Mouse (Mus musculus) kidney, embryonic 16.5 days (tissue): ENCODE measurements around the gene Tada1. TPM values are rescaled to one million over a fixed set of nuclear protein-coding genes. Genes with fewer than 3 reads are reported as not detected.

Experiments used
- ATAC-seq: fragments of 200-750 bp; cut with Nextera tagmentation; 2 replicates; pipeline ENCODE4 v1.8.0; 2017; ENCODE audit warnings: moderate TSS enrichment; ENCODE audit not compliant: low FRiP score, low TSS enrichment
- H3K27ac ChIP-seq: fragments of 300-500 bp; sonication (generic); 2 replicates; pipeline ENCODE4 v1.5.1; 2014; ENCODE audit warnings: low read length
- H3K27me3 ChIP-seq: fragments of 300-500 bp; sonication (generic); 2 replicates; pipeline ENCODE4 v1.6.1; 2014; ENCODE audit warnings: low read length, control low read depth, mixed read lengths; ENCODE audit not compliant: insufficient read depth
- H3K36me3 ChIP-seq: fragments of 300-500 bp; sonication (generic); 2 replicates; pipeline ENCODE4 v1.6.1; 2014; ENCODE audit warnings: low read length, control low read depth, mixed read lengths; ENCODE audit not compliant: insufficient read depth
- H3K4me1 ChIP-seq: fragments of 300-500 bp; sonication (generic); 2 replicates; pipeline ENCODE4 v1.6.1; 2014; ENCODE audit warnings: low read length, control low read depth, mixed read lengths; ENCODE audit not compliant: insufficient read depth
- H3K4me2 ChIP-seq: fragments of 300-500 bp; sonication (generic); replicated peaks from 2 replicates; pipeline ENCODE4 v1.6.1; 2014; ENCODE audit warnings: low read depth, low read length
- H3K4me3 ChIP-seq: fragments of 300-500 bp; sonication (generic); 2 replicates; pipeline ENCODE4 v1.5.1; 2014; ENCODE audit warnings: mild to moderate bottlenecking, low read length
- H3K9ac ChIP-seq: fragments of 300-500 bp; sonication (generic); replicated peaks from 2 replicates; pipeline ENCODE4 v1.6.1; 2014; ENCODE audit warnings: low read length
- H3K9me3 ChIP-seq: fragments of 300-500 bp; sonication (generic); 2 replicates; pipeline ENCODE4 v1.6.1; 2016; ENCODE audit warnings: low read length, control low read depth
- WGBS: fragments of 180-500 bp; shearing (Covaris S2); extraction: QIAGEN DNeasy Blood & Tissue Kit; methylation state at CpG from one replicate; pipeline ENCODE4 v1.1.7; 2014; 5-methylcytosine and 5-hydroxymethylcytosine counted together
- polyA plus RNA-seq: library from polyadenylated mRNA; unstranded; fragments of >200 nt; fragmentation: Nextera tagmentation; extraction: Ambion mirVana; gene quantifications from 2 replicates; pipeline ENCODE4 v1.2.1, GENCODE M21; 2015

The Tada1 gene
- polyA plus RNA-seq, 1 experiment from 2014 or later, result 66.3 TPM

GRCm38 (mm10) chr1:166401455-166401854 is 22.6 kb downstream of the Tada1 start:
- ATAC-seq, result no peak; the same call in 1 of the 2 replicates
- Histone ChIP-seq H3K4me3 (no peak overlapping the region), H3K27me3 (no peaks in the 10 kb centered on the region), H3K9ac (no peak overlapping the region), H3K9me3 (no peaks in the 10 kb centered on the region), H3K27ac (0 out of 2 replicates have a peak overlapping the region, but pooled peaks have one; percentile 12), H3K36me3 (peaks cover 68% of the 10 kb centered on the region), H3K4me2 (no peak overlapping the region), H3K4me1 (no peaks in the 10 kb centered on the region)

- no peak for ATAC-seq
- no peaks in the 10 kb centered on the region for H3K9me3 ChIP-seq
- H3K4me3 ChIP-seq, result no peak overlapping the region
- no peak overlapping the region for H3K9ac ChIP-seq
- H3K27ac ChIP-seq, result no peak overlapping the region
- H3K4me2 ChIP-seq, result no peak overlapping the region
- peaks cover 70% of the 10 kb centered on the region for H3K36me3 ChIP-seq
- no peaks in the 10 kb centered on the region for H3K4me1 ChIP-seq
- WGBS, result 81% methylated on average over 4 of the region's 4 CpGs
- no peaks in the 10 kb centered on the region for H3K27me3 ChIP-seq
These were observed 23.1 kb downstream of the Tada1 start for GRCm38 (mm10) chr1:166402003-166402402.

GRCm38 (mm10) chr1:166403846-166404245 is 24.9 kb downstream of the Tada1 start:
- H3K9me3 ChIP-seq, result no peaks in the 10 kb centered on the region
- H3K4me1 ChIP-seq, result peaks cover 9% of the 10 kb centered on the region
- no peak for ATAC-seq
- no peak overlapping the region for H3K4me3 ChIP-seq
- no peak overlapping the region for H3K9ac ChIP-seq
- 85% methylated on average over 3 of the region's 3 CpGs for WGBS
- peaks cover 57% of the 10 kb centered on the region for H3K36me3 ChIP-seq
- no peak overlapping the region for H3K4me2 ChIP-seq
- no peaks in the 10 kb centered on the region for H3K27me3 ChIP-seq
- no peak overlapping the region for H3K27ac ChIP-seq

DNA sequence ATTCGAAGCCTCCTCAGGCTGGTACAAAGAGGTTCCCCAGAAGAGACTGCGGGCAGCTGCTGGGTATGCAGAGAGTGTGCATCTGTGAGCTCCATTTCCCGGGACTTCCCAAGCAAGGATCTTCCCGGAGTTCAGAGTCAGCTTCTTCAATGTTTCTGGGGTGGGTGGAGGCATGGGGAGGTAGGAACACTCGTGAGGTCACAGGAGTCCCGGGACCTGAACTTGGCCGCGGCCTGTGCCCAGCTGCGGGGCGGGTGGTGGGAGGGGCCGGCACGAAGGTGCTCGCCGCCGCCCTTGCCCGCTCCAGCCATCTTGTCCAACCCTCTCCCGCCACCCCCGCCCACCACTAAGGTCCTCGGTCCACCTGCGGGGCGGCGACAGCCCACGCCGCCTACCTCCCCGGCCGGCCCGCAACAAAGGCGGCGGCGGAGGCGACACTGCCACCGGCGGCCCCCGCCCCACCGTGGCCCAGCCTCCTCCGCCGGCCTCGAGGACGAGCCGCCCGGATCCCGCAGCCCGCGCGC is 30.3 kb downstream of the Tada1 start:
- peak; percentile 86 for ATAC-seq
- under 1% methylated on average over 40 of the region's 45 CpGs for WGBS
- peaks cover 11% of the 10 kb centered on the region for H3K4me1 ChIP-seq
- peak overlapping the region; percentile 76 for H3K27ac ChIP-seq
- peak overlapping the region; percentile 95 for H3K4me2 ChIP-seq
- peak overlapping the region; percentile 86 for H3K9ac ChIP-seq
- H3K27me3 ChIP-seq, result no peaks in the 10 kb centered on the region
- peaks cover 13% of the 10 kb centered on the region for H3K9me3 ChIP-seq
- H3K36me3 ChIP-seq, result peaks cover 24% of the 10 kb centered on the region
- H3K4me3 ChIP-seq, result peak overlapping the region; percentile 74

DNA sequence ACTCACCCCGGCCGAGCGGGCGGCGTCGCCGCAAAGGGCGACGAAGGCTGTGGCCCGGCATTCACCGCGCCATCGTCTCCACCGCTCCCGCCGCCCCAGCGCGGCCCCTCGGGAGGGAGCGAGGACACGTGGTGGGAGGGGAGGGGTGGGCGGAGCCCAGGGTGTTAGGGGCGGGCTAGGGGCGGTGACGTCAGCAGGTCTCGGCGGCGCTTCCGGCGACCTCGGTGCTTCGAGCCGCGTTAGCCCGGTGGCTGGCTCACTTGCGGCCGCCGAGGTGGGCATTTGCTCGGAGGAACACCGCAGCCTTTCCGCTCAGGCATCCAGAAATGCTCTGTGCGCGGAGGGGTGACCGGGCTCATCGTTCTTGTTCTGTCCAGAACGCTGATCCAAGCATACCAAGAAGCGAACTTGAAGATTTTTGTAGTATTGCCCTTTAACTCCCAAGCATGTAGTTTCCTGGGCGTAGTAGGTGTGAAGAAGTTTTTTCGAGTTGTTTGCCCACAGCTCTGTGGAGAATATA is 30.9 kb downstream of the Tada1 start, which contains the start of gene Pogk:
TSS of gene Pogk (minus strand) at position 163 of the 520 bp plus-strand sequence.
- Histone ChIP-seq H3K4me2 (peak within 1 kb of the TSS; percentile 95), H3K4me3 (peak within 1 kb of the TSS; percentile 74), H3K27me3 (no peaks in the 10 kb centered on the region), H3K9ac (peak within 1 kb of the TSS; percentile 86), H3K27ac (peak within 1 kb of the TSS; percentile 76), H3K9me3 (peaks cover 13% of the 10 kb centered on the region), H3K36me3 (peaks cover 20% of the 10 kb centered on the region), H3K4me1 (peaks cover 11% of the 10 kb centered on the region)
- peak; percentile 94 for ATAC-seq
- WGBS, result 4% methylated on average over 28 of the region's 49 CpGs

GRCm38 (mm10) chr1:166411541-166411940 is 32.6 kb downstream of the Tada1 start:
- ATAC-seq, result no peak
- H3K9ac ChIP-seq, result no peak overlapping the region
- H3K4me1 ChIP-seq, result peaks cover 11% of the 10 kb centered on the region
- H3K9me3 ChIP-seq, result peaks cover 13% of the 10 kb centered on the region
- no peaks in the 10 kb centered on the region for H3K27me3 ChIP-seq
- H3K27ac ChIP-seq, result no peak overlapping the region
- no peak overlapping the region for H3K4me2 ChIP-seq
- H3K4me3 ChIP-seq, result no peak overlapping the region
- 94% methylated on average over 1 of the region's 1 CpGs for WGBS
- H3K36me3 ChIP-seq, result peaks cover 5% of the 10 kb centered on the region; the same call in 1 of the 2 replicates

DNA sequence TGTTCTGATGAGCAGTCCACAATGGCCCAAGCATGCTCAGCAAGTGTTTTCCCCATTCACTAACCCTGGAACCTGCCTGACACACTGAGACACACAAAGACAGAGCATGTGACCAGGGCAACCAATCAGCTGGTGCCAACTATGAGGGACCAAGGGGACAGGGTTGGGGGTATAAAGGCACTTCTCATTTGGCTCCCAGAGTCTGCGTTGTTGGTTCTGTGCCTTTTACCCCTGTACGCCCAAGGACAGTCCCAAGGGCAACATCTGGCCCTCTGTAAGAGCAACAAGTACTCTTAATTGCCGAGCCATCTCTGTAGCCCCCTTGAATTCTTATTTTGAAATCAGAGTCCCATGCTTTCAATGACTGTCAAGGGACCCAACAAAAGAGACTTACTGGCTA is 33.4 kb downstream of the Tada1 start:
- ATAC-seq, result no peak
- no peak overlapping the region for H3K4me2 ChIP-seq
- H3K4me3 ChIP-seq, result no peak overlapping the region
- no peak overlapping the region for H3K27ac ChIP-seq
- H3K27me3 ChIP-seq, result no peaks in the 10 kb centered on the region
- H3K9ac ChIP-seq, result no peak overlapping the region
- peaks cover 11% of the 10 kb centered on the region for H3K4me1 ChIP-seq
- peaks cover 13% of the 10 kb centered on the region for H3K9me3 ChIP-seq
- peaks cover 1% of the 10 kb centered on the region; the same call in 1 of the 2 replicates for H3K36me3 ChIP-seq
- 85% methylated on average over 3 of the region's 3 CpGs for whole genome bisulfite sequencing

DNA sequence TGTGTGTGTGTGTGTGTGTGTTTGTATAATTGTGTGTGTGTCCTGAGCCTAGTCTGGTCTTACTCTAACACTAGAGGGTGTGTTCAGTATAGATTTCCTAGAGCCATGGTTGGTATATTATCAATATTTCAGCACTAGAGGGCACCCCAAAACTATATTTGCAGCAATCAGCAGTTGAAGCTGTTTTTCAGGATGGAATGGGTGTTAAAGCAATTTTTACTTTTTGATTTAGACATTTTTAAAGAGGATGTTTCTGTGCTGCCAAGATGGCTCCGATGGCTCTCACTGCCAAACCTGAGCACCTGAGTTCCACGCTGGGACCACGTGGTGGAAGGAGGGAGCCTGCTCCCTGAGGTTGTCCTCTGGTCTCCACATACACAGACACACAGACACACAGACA is 50.2 kb downstream of the Tada1 start:
- no peak overlapping the region for H3K27ac ChIP-seq
- no peaks in the 10 kb centered on the region for H3K36me3 ChIP-seq
- no peaks in the 10 kb centered on the region for H3K27me3 ChIP-seq
- no peak overlapping the region for H3K4me2 ChIP-seq
- H3K9ac ChIP-seq, result no peak overlapping the region
- no peaks in the 10 kb centered on the region for H3K9me3 ChIP-seq
- 52% methylated on average over 3 of the region's 3 CpGs for WGBS
- ATAC-seq, result no peak
- H3K4me3 ChIP-seq, result no peak overlapping the region
- H3K4me1 ChIP-seq, result no peaks in the 10 kb centered on the region

DNA sequence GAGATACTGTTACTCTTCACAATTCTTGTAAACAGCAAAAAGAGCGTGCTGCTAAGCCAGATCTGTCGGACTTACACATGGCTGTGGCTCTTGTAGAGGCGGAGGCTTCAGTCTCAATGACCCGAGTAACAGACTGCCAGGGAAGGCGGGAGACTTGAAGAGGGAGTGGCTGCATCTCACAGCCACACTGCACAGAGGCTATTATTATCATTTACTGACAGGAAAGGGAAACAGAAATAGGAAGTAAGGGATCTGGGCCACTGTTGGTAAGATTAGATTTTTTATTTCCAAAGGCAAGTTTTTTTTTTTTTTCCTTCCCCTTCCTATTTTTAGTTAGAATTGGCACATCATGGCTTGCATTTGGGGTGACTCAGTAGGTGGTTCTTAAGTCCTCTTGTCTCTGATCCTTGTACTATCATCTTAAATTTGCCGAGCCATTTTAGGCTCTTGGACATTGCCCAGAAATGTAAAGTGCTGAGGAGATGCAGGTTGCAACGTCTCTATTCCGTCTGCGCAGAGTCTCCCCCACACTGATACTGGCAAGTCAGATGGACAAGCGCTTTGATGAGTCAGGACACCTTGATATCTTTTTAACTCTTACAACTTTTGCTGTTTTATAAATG is 51.0 kb downstream of the Tada1 start:
- H3K36me3 ChIP-seq, result no peaks in the 10 kb centered on the region
- H3K4me1 ChIP-seq, result no peaks in the 10 kb centered on the region
- WGBS, result 47% methylated on average over 10 of the region's 10 CpGs
- no peak for ATAC-seq
- peak overlapping the region; percentile 9; the same call in 1 of the 2 replicates for H3K4me3 ChIP-seq
- H3K27ac ChIP-seq, result no peak overlapping the region
- peak overlapping the region; percentile 34 for H3K4me2 ChIP-seq
- no peaks in the 10 kb centered on the region for H3K27me3 ChIP-seq
- H3K9ac ChIP-seq, result no peak overlapping the region
- H3K9me3 ChIP-seq, result no peaks in the 10 kb centered on the region

GRCm38 (mm10) chr1:166439426-166439825 is 60.5 kb downstream of the Tada1 start:
- no peaks in the 10 kb centered on the region for H3K9me3 ChIP-seq
- 61% methylated on average over 6 of the region's 6 CpGs for WGBS
- no peak overlapping the region for H3K4me2 ChIP-seq
- H3K27ac ChIP-seq, result no peak overlapping the region
- no peak overlapping the region for H3K9ac ChIP-seq
- H3K4me1 ChIP-seq, result no peaks in the 10 kb centered on the region
- H3K27me3 ChIP-seq, result no peaks in the 10 kb centered on the region
- no peak overlapping the region for H3K4me3 ChIP-seq
- no peak for ATAC-seq
- no peaks in the 10 kb centered on the region for H3K36me3 ChIP-seq
